Mouse (Mus musculus) C2C12 (cell line): ENCODE measurements at regions not wholly inside any gene's neighbourhood (a gene's known extent, or its start where the extent isn't known, plus 50 kb on each side); places are given as distances from the start of the nearest gene placed in this dataset.

ENCODE experiments used
- H3K27me3 ChIP-seq: one replicate; pipeline ENCODE4 v1.6.1; 2011; ENCODE audit not compliant: control insufficient read depth, insufficient read depth, insufficient read length
- H3K36me3 ChIP-seq: one replicate; pipeline ENCODE4 v1.6.1; 2011; ENCODE audit not compliant: control insufficient read depth, insufficient read depth
- H3K4me3 ChIP-seq: one replicate; pipeline ENCODE4 v1.5.1; 2011; ENCODE audit warnings: mild to moderate bottlenecking, control low read depth; ENCODE audit not compliant: poor library complexity, insufficient read depth, severe bottlenecking
- H3K79me2 ChIP-seq: one replicate; pipeline ENCODE4 v1.6.1; 2011; ENCODE audit not compliant: control insufficient read depth, insufficient read depth
- H3K79me3 ChIP-seq: one replicate; pipeline ENCODE4 v1.6.1; 2011; ENCODE audit warnings: low read depth, control low read depth
- H3ac ChIP-seq: one replicate; pipeline ENCODE3; 2011; ENCODE audit warnings: low read depth; ENCODE audit not compliant: control insufficient read depth, insufficient read length
- CEBPB ChIP-seq: IDR thresholded peaks from one replicate; pipeline ENCODE4 v1.6.1; 2011; ENCODE audit warnings: low read depth, mild to moderate bottlenecking, control low read depth, moderate library complexity
- CTCF ChIP-seq: IDR thresholded peaks from one replicate; pipeline ENCODE4 v1.5.1; 2011; ENCODE audit not compliant: control insufficient read depth, insufficient read depth, insufficient read length
- FOSL1 ChIP-seq: IDR thresholded peaks from one replicate; pipeline ENCODE4 v1.8.0; 2011; ENCODE audit warnings: mild to moderate bottlenecking, low read length; ENCODE audit not compliant: poor library complexity, insufficient read depth, severe bottlenecking
- MAX ChIP-seq: IDR thresholded peaks from one replicate; pipeline ENCODE4 v1.6.1; 2011; ENCODE audit warnings: mild to moderate bottlenecking, control low read depth
- MYOD1 ChIP-seq: IDR thresholded peaks from one replicate; pipeline ENCODE4 v1.6.1; 2011; ENCODE audit warnings: low read depth; ENCODE audit not compliant: control insufficient read depth, insufficient read length
- MYOG ChIP-seq: IDR thresholded peaks from one replicate; pipeline ENCODE4 v1.6.1; 2011; ENCODE audit not compliant: control insufficient read depth, insufficient read length; ENCODE audit errors: extremely low read depth
- USF1 ChIP-seq: IDR thresholded peaks from one replicate; pipeline ENCODE4 v1.6.1; 2011; ENCODE audit warnings: low read depth, mild to moderate bottlenecking, control low read depth, moderate library complexity

- H3K4me3 ChIP-seq, result no peak overlapping the region
- TF ChIP-seq USF1 (no peak), MYOG (no peak), CEBPB (no peak), MYOD1 (no peak), FOSL1 (no peak), CTCF (no peak), MAX (no peak)
- H3ac ChIP-seq, result no peak overlapping the region
- no peaks in the 10 kb centered on the region for H3K79me3 ChIP-seq
- no peaks in the 10 kb centered on the region for H3K27me3 ChIP-seq
- H3K79me2 ChIP-seq, result no peaks in the 10 kb centered on the region
- H3K36me3 ChIP-seq, result no peaks in the 10 kb centered on the region
Measured at GRCm38 (mm10) chr15:97125836-97126822, 70.4 kb upstream of the Slc38a4 start.

- Histone ChIP-seq H3K4me3 (no peak overlapping the region), H3K27me3 (no peaks in the 10 kb centered on the region), H3K79me3 (no peaks in the 10 kb centered on the region), H3K36me3 (no peaks in the 10 kb centered on the region), H3K79me2 (no peaks in the 10 kb centered on the region), H3ac (no peak overlapping the region)
- no peak for TF ChIP-seq MYOD1
- TF ChIP-seq CTCF, result no peak
- no peak for TF ChIP-seq CEBPB
- no peak for TF ChIP-seq MAX
- no peak for TF ChIP-seq USF1
- TF ChIP-seq FOSL1, result no peak
- no peak for TF ChIP-seq MYOG
Measured at GRCm38 (mm10) chr15:97122263-97122662, 66.5 kb upstream of the Slc38a4 start.

GRCm38 (mm10) chr15:97112452-97113200 is 56.9 kb upstream of the Slc38a4 start:
- H3ac ChIP-seq, result no peak overlapping the region
- H3K79me2 ChIP-seq, result no peaks in the 10 kb centered on the region
- H3K36me3 ChIP-seq, result no peaks in the 10 kb centered on the region
- H3K4me3 ChIP-seq, result no peak overlapping the region
- no peaks in the 10 kb centered on the region for H3K79me3 ChIP-seq
- H3K27me3 ChIP-seq, result no peaks in the 10 kb centered on the region
- TF ChIP-seq MYOD1 (no peak), CEBPB (no peak), MAX (no peak), FOSL1 (no peak), CTCF (no peak), USF1 (no peak), MYOG (no peak)

- no peak overlapping the region for H3ac ChIP-seq
- TF ChIP-seq CEBPB, result no peak
- no peak for TF ChIP-seq MAX
- no peak for TF ChIP-seq CTCF
- no peak for TF ChIP-seq MYOG
- TF ChIP-seq USF1, result no peak
- TF ChIP-seq FOSL1, result no peak
- no peaks in the 10 kb centered on the region for H3K36me3 ChIP-seq
- no peaks in the 10 kb centered on the region for H3K79me2 ChIP-seq
- no peaks in the 10 kb centered on the region for H3K27me3 ChIP-seq
- H3K4me3 ChIP-seq, result no peak overlapping the region
- no peaks in the 10 kb centered on the region for H3K79me3 ChIP-seq
Measured at GRCm38 (mm10) chr15:97111320-97112192, 55.8 kb upstream of the Slc38a4 start.

- Histone ChIP-seq H3K79me2 (no peaks in the 10 kb centered on the region), H3K36me3 (no peaks in the 10 kb centered on the region), H3K79me3 (no peaks in the 10 kb centered on the region), H3ac (no peak overlapping the region), H3K4me3 (no peak overlapping the region), H3K27me3 (no peaks in the 10 kb centered on the region)
- TF ChIP-seq FOSL1, result peak; percentile 15
- no peak for TF ChIP-seq MYOG
Measured at GRCm38 (mm10) chr15:97107779-97108178, 52.0 kb upstream of the Slc38a4 start.
